Mouse (Mus musculus): ENCODE measurements around the gene Pde11a. TPM values are rescaled to one million over a fixed set of nuclear protein-coding genes. Genes with fewer than 3 reads are reported as not detected.
A peak's percentile ranks its signal among the peaks of the same experiment; 100 is the strongest.

Pde11a gene
- polyA plus RNA-seq, 1 experiment from 2014 or later: 0.73 TPM

DNA sequence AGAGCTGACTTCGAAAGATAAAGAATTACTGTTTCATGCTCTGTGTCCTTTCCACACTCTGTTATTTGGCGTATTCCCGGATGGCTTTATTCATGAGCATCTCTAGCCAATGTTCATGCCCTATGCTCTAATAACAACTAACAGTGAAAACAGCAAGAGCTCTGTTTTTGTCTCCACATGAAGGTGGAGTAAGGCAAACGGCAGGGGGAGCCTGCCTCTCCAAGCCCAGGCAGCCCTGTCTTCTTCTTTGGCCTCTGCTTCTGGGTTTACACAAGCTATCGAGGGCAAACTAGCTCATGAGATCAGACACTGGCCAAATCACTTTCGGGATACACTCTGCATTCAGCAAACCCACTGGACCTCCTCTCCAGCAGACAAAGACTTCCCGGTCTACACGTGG is 241.3 kb downstream of the Pde11a start:
- WGBS: 78% methylated on average over 8 of the region's 8 CpGs

DNA sequence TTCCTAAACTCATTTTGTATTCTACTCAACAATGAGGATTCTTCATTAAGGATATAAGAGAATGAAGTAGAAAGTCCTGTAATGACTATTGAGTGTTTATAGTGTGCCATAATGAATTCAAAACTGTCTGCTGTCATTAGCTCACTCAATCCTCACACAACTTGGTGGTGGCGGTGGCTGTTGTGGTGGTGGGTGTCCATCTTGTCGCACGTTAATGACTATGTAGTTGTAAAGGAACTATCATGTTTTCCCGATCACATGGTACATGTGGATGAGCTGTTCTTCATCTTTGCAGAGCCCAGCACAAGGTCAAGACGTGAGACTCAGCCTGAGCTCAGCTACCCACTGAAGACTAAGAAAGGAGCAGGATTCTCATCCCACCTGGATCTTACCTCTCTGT is 242.7 kb downstream of the Pde11a start:
- WGBS: 83% methylated on average over 5 of the region's 5 CpGs
- no peak for ATAC-seq
- Histone ChIP-seq H3K4me3 (replicated peaks; ENCODE audit: low read length) (no peak overlapping the region), H3K4me2 (ENCODE audit: low read length) (no peak overlapping the region), H3K36me3 (ENCODE audit: control insufficient read depth, insufficient read depth) (no peaks in the 10 kb centered on the region), H3K27ac (ENCODE audit: low read length) (no peak overlapping the region), H3K9me3 (ENCODE audit: control insufficient read depth, low read length) (no peaks in the 10 kb centered on the region), H3K27me3 (replicated peaks; ENCODE audit: control insufficient read depth, insufficient read depth, low read length) (no peaks in the 10 kb centered on the region), H3K4me1 (replicated peaks; ENCODE audit: control insufficient read depth, insufficient read depth, low read length) (no peaks in the 10 kb centered on the region), H3K9ac (replicated peaks; ENCODE audit: low read depth, low read length) (no peak overlapping the region)

More for the DNA sequence above, 241.3 kb downstream of the Pde11a start:
- Histone ChIP-seq H3K4me3 (replicated peaks; ENCODE audit: low read length) (no peak overlapping the region), H3K4me2 (ENCODE audit: low read length) (no peak overlapping the region), H3K27ac (ENCODE audit: low read length) (no peak overlapping the region), H3K9ac (replicated peaks; ENCODE audit: low read depth, low read length) (no peak overlapping the region), H3K27me3 (replicated peaks; ENCODE audit: control insufficient read depth, insufficient read depth, low read length) (no peaks in the 10 kb centered on the region), H3K36me3 (ENCODE audit: control insufficient read depth, insufficient read depth) (no peaks in the 10 kb centered on the region), H3K4me1 (replicated peaks; ENCODE audit: control insufficient read depth, insufficient read depth, low read length) (no peaks in the 10 kb centered on the region), H3K9me3 (ENCODE audit: control insufficient read depth, low read length) (no peaks in the 10 kb centered on the region)
- ATAC-seq: no peak

DNA sequence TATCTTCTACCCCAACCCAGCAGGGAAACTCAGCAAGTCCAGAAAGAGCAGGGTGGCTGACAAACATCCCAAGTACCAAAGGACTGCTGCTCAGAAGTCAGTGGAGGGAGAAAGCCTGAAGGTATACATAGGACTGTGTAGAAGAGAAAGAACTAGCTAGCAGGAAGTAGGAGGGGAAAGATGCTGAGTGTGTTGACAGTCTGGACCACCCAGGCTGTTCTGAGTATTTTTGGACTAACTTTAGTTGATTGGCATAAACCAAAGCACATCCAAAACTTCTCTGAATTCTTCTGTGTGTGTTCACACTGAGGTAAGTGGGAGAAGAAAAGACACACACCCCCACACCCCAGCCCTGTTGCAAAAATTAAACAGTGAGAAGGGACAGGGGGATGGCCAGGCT is 248.1 kb downstream of the Pde11a start:
- Histone ChIP-seq H3K4me2 (ENCODE audit: low read length) (no peak overlapping the region), H3K9me3 (ENCODE audit: control insufficient read depth, low read length) (no peaks in the 10 kb centered on the region), H3K9ac (replicated peaks; ENCODE audit: low read depth, low read length) (no peak overlapping the region), H3K4me3 (replicated peaks; ENCODE audit: low read length) (no peak overlapping the region), H3K27ac (ENCODE audit: low read length) (no peak overlapping the region), H3K36me3 (ENCODE audit: control insufficient read depth, insufficient read depth) (no peaks in the 10 kb centered on the region), H3K27me3 (replicated peaks; ENCODE audit: control insufficient read depth, insufficient read depth, low read length) (no peaks in the 10 kb centered on the region), H3K4me1 (replicated peaks; ENCODE audit: control insufficient read depth, insufficient read depth, low read length) (peaks cover 6% of the 10 kb centered on the region)
- ATAC-seq: no peak

DNA sequence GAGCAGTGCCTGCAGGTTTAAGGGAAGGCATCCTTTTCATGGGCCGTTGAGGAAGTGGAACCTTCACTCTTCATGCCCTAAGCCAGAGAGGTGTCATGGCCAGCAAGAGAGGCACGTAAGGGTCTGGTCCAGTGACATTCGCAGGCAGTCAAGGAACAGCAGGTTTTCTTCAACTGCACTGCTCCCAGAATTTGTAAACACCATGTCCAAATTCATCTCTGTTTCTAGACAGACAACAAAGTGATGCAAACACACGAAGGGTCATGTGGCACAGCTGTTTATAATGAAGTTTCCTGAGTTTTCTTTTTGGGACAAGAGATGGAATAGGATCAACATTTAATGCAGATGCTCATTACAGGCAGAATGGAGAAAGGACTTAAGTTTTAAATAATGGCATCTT is 249.7 kb downstream of the Pde11a start:
- peaks cover 6% of the 10 kb centered on the region for H3K4me1 ChIP-seq (replicated peaks; ENCODE audit: control insufficient read depth, insufficient read depth, low read length)
- H3K27me3 ChIP-seq (replicated peaks; ENCODE audit: control insufficient read depth, insufficient read depth, low read length): no peaks in the 10 kb centered on the region
- no peak overlapping the region for H3K4me2 ChIP-seq (ENCODE audit: low read length)
- H3K4me3 ChIP-seq (replicated peaks; ENCODE audit: low read length): no peak overlapping the region
- ATAC-seq: no peak
- 73% methylated on average over 4 of the region's 4 CpGs for WGBS
- no peaks in the 10 kb centered on the region for H3K9me3 ChIP-seq (ENCODE audit: control insufficient read depth, low read length)
- no peaks in the 10 kb centered on the region for H3K36me3 ChIP-seq (ENCODE audit: control insufficient read depth, insufficient read depth)
- no peak overlapping the region for H3K27ac ChIP-seq (ENCODE audit: low read length)
- H3K9ac ChIP-seq (replicated peaks; ENCODE audit: low read depth, low read length): no peak overlapping the region

DNA sequence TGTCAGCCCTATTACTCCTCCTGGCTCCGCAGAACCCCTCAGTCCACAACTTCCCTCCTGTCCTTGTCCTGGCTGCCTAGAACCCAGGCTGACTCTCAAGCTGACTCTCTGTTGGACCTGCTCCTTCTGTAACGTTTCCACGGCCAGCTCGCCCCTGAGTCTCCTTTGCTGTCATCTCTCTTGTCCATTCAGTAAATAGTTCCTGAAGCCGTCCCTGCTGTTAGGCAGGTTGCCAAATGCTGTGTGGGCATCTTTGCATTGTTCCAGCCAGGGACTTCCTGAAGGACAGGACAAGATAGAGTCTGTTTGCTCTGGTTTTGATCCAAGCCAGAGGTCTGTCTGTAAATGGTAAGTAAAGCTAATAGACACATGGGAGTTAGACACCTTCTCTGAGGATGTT is 250.2 kb downstream of the Pde11a start:
- H3K27me3 ChIP-seq (replicated peaks; ENCODE audit: control insufficient read depth, insufficient read depth, low read length): no peaks in the 10 kb centered on the region
- no peak overlapping the region for H3K4me2 ChIP-seq (ENCODE audit: low read length)
- no peaks in the 10 kb centered on the region for H3K9me3 ChIP-seq (ENCODE audit: control insufficient read depth, low read length)
- no peak for ATAC-seq
- H3K4me1 ChIP-seq (replicated peaks; ENCODE audit: control insufficient read depth, insufficient read depth, low read length): peaks cover 6% of the 10 kb centered on the region
- WGBS: 69% methylated on average over 5 of the region's 5 CpGs
- no peak overlapping the region for H3K9ac ChIP-seq (replicated peaks; ENCODE audit: low read depth, low read length)
- H3K36me3 ChIP-seq (ENCODE audit: control insufficient read depth, insufficient read depth): no peaks in the 10 kb centered on the region
- H3K27ac ChIP-seq (ENCODE audit: low read length): no peak overlapping the region
- no peak overlapping the region for H3K4me3 ChIP-seq (replicated peaks; ENCODE audit: low read length)

DNA sequence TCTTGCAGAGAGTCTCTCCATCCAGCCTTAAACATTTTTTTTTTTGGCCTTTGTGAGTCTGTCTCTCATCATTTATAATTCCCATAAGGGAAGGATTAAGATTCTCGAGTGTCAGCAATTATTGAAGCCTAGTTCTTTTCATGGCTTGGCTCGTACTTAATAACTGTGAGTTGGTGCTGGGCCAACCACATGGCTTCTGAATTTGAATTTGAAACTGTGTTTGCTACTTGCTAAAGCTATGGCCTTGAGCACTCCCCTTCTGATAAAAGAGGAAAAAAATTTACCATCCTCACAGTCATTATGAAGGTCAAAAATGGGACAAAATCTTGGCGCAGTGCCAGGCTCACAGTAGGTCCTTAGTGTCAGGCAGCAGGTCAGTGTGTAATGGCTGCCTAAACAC is 251.4 kb downstream of the Pde11a start:
- 32% methylated on average over 3 of the region's 3 CpGs for WGBS
- no peaks in the 10 kb centered on the region for H3K9me3 ChIP-seq (ENCODE audit: control insufficient read depth, low read length)
- no peaks in the 10 kb centered on the region for H3K36me3 ChIP-seq (ENCODE audit: control insufficient read depth, insufficient read depth)
- H3K27ac ChIP-seq (ENCODE audit: low read length): no peak overlapping the region
- no peak overlapping the region for H3K9ac ChIP-seq (replicated peaks; ENCODE audit: low read depth, low read length)
- peaks cover 6% of the 10 kb centered on the region for H3K4me1 ChIP-seq (replicated peaks; ENCODE audit: control insufficient read depth, insufficient read depth, low read length)
- H3K4me3 ChIP-seq (replicated peaks; ENCODE audit: low read length): no peak overlapping the region
- H3K4me2 ChIP-seq (ENCODE audit: low read length): no peak overlapping the region
- H3K27me3 ChIP-seq (replicated peaks; ENCODE audit: control insufficient read depth, insufficient read depth, low read length): no peaks in the 10 kb centered on the region
- ATAC-seq: peak; percentile 80

DNA sequence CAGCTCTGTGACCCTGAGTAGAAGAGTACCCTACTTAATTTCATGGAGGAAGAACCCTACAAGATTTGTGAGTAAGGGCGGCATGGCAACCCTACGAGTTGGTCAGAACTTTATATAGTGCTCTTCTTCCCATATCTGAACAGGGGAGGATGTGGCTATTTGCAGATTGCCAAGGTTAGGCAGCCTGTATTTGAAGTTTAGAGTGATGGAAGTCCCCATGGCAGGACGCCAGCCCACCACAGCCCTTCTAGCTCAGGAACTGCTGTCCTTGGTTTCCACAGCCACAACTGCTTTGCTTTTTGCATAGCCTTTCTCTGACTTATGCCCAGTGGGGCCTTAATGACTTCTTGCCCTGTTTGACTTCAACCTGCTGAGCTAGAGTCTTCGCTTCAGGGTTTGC is 253.6 kb downstream of the Pde11a start:
- Histone ChIP-seq H3K9ac (replicated peaks; ENCODE audit: low read depth, low read length) (no peak overlapping the region), H3K27me3 (replicated peaks; ENCODE audit: control insufficient read depth, insufficient read depth, low read length) (no peaks in the 10 kb centered on the region), H3K36me3 (ENCODE audit: control insufficient read depth, insufficient read depth) (no peaks in the 10 kb centered on the region), H3K4me1 (replicated peaks; ENCODE audit: control insufficient read depth, insufficient read depth, low read length) (peaks cover 6% of the 10 kb centered on the region), H3K9me3 (ENCODE audit: control insufficient read depth, low read length) (no peaks in the 10 kb centered on the region), H3K4me2 (ENCODE audit: low read length) (no peak overlapping the region), H3K27ac (ENCODE audit: low read length) (no peak overlapping the region), H3K4me3 (replicated peaks; ENCODE audit: low read length) (no peak overlapping the region)
- ATAC-seq: no peak
- WGBS: 89% methylated on average over 4 of the region's 4 CpGs

DNA sequence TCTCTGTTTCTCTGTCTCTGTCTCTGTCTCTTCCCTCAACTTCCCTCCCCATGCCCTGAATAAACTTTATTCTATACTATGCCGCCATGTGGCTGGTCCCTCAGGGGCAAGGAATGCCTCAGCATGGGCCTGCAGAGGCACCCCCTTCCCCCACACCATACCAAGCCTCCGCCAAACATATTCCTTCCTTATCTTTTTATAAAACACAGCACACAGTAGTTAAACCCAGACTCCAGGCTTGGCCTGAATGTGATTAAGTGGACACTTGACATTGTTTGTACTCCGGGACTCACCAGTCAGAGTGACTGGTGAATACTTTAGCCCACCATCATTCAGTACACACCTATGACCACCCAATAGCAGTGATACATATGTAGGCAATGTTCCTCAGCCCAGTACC is 254.7 kb downstream of the Pde11a start:
- 78% methylated on average over 3 of the region's 3 CpGs for WGBS
- Histone ChIP-seq H3K27me3 (replicated peaks; ENCODE audit: control insufficient read depth, insufficient read depth, low read length) (no peaks in the 10 kb centered on the region), H3K27ac (ENCODE audit: low read length) (no peak overlapping the region), H3K36me3 (ENCODE audit: control insufficient read depth, insufficient read depth) (no peaks in the 10 kb centered on the region), H3K9ac (replicated peaks; ENCODE audit: low read depth, low read length) (no peak overlapping the region), H3K9me3 (ENCODE audit: control insufficient read depth, low read length) (no peaks in the 10 kb centered on the region), H3K4me2 (ENCODE audit: low read length) (no peak overlapping the region), H3K4me1 (replicated peaks; ENCODE audit: control insufficient read depth, insufficient read depth, low read length) (peaks cover 6% of the 10 kb centered on the region), H3K4me3 (replicated peaks; ENCODE audit: low read length) (no peak overlapping the region)
- no peak for ATAC-seq

DNA sequence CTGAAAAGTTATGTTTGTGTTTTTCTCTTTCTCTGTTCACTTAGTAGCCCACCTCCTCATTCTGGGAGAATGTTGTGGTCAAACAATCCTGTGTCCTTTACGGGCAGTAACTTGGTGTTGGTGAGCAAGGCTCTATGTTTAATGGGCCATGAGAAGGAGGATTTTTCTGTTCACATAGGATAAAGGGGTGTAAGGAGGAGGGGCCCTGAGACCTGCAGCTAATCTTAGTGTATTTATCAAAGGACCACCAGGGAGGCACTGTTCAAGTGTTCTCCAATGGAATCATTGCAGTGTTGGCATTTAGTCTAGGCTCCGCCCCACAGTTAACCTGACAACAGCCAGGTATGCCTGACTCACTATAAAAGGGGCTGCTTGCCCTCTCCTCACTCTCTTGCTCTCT is 255.2 kb downstream of the Pde11a start:
- peaks cover 6% of the 10 kb centered on the region for H3K4me1 ChIP-seq (replicated peaks; ENCODE audit: control insufficient read depth, insufficient read depth, low read length)
- no peaks in the 10 kb centered on the region for H3K36me3 ChIP-seq (ENCODE audit: control insufficient read depth, insufficient read depth)
- no peak for ATAC-seq
- H3K9me3 ChIP-seq (ENCODE audit: control insufficient read depth, low read length): no peaks in the 10 kb centered on the region
- no peak overlapping the region for H3K27ac ChIP-seq (ENCODE audit: low read length)
- H3K27me3 ChIP-seq (replicated peaks; ENCODE audit: control insufficient read depth, insufficient read depth, low read length): no peaks in the 10 kb centered on the region
- WGBS: 61% methylated on average over 2 of the region's 2 CpGs
- no peak overlapping the region for H3K9ac ChIP-seq (replicated peaks; ENCODE audit: low read depth, low read length)
- H3K4me2 ChIP-seq (ENCODE audit: low read length): no peak overlapping the region
- H3K4me3 ChIP-seq (replicated peaks; ENCODE audit: low read length): no peak overlapping the region

DNA sequence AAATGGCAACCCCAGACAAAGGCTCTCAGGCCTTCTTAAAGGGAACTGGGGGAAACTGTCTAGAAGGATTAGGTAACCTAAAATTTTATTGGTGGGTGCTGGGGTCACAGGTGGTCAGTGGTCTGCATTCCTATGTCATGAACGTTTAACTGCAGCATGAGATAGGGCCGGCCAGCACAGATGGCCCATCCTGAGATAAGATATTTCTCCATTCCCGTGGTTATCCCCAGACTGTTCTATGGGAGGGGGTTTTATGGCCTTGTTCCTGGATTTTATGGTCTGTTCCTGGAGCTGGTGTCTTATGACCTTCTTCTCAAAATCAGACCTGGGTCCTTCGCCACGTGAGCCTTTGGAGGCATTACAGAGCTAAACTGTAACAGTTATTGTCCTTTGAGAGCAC is 256.6 kb downstream of the Pde11a start:
- Histone ChIP-seq H3K9me3 (ENCODE audit: control insufficient read depth, low read length) (no peaks in the 10 kb centered on the region), H3K4me2 (ENCODE audit: low read length) (no peak overlapping the region), H3K27me3 (replicated peaks; ENCODE audit: control insufficient read depth, insufficient read depth, low read length) (no peaks in the 10 kb centered on the region), H3K4me3 (replicated peaks; ENCODE audit: low read length) (no peak overlapping the region), H3K9ac (replicated peaks; ENCODE audit: low read depth, low read length) (no peak overlapping the region), H3K27ac (ENCODE audit: low read length) (no peak overlapping the region), H3K36me3 (ENCODE audit: control insufficient read depth, insufficient read depth) (no peaks in the 10 kb centered on the region), H3K4me1 (replicated peaks; ENCODE audit: control insufficient read depth, insufficient read depth, low read length) (peaks cover under 1% of the 10 kb centered on the region)
- ATAC-seq: no peak
- WGBS: 86% methylated on average over 5 of the region's 5 CpGs

Data from forebrain, embryonic 16.5 days (tissue).